Mouse (Mus musculus) layer of hippocampus, adult 9-10 months (tissue): Measurements from ENCODE around the gene Fhit.
"Not testable (repeated sequence)": the region's sequence is repeated elsewhere in the genome, so short reads cannot be mapped to it uniquely, and the experiment has no call there.

Experiments
- DNase-seq: peaks from one replicate; pipeline ENCODE4 v3.0.0; 2022; ENCODE audit warnings: low spot score

Fhit gene

DNA sequence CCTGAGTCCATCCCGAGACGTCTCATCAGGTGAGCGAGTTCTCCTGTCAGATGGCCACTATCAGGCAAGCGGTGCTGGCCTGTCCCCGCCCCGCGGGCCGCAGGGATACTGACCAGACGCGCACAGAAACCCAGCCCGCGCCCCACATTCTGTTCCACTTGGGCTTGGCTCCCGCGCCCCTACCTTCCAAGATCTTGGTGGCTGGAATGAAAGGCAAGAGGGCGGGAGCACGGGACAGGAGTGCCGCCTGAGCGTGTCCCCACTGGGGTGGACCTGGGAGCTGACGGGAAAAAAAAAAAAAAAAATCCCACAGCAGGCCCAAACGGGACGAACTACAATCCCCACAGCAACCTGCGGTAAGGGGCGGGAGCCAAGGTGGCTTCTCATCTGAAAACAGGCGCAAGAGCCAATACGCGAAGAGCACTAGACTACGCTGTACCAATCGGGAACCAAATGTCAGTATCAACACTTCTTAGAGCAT is at the start of gene Fhit:
Gene Fhit, minus strand, starts transcription at position 285 of the 481 bp plus-strand sequence.
- DNase-seq: peak; percentile 83

DNA sequence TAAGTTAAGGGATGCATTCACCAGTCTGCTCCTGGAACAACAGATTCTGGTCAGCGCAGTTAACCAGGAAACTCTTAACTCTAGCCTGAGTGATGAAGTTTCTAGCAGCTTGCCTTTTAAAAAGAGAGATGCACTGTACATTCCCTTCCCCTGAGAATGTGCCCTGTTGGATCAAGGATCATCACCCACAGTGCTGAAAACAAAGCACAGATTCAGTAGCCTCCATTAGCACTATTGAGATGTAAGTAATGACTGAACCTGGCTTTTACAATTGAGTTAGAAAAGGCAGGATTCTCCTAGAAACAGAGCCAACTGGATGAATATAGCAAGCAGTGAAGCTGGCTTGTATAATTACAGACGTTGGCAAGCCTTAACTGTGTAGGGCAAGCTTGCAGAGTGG is 45.0 kb upstream of the Fhit start:
- no peak for DNase-seq

DNA sequence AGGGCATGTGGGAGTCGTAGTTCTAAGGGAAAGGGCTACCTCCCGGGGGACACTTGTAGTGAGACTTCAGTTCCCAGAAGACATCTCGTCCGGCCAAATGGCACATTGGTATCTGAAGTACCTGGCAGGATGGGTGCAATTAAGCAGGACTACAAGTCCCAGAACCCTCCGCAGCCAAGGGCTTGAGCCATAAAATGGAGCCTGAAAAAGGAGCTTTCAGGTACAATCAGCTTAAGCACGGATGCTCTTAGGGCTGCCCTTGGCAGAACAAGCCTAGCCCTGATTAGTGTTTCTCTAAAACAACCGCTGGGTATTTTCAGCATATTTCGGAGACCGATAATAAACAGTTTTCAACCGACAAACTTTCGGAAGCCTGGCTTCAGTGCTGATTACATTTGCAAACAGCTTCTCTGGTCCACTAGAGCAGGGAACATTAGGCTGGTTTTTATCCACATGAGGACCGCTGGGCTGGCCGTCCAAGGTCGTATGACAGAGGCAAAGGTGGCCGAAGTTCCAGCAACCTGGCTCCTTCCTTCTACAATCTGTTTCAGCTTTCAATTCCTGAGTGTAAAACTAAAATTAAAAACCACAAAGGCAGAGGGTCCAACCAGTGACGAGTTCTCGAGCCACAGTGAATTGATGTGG is 907 bp downstream of the Fhit start:
- peak; percentile 57 for DNase-seq

DNA sequence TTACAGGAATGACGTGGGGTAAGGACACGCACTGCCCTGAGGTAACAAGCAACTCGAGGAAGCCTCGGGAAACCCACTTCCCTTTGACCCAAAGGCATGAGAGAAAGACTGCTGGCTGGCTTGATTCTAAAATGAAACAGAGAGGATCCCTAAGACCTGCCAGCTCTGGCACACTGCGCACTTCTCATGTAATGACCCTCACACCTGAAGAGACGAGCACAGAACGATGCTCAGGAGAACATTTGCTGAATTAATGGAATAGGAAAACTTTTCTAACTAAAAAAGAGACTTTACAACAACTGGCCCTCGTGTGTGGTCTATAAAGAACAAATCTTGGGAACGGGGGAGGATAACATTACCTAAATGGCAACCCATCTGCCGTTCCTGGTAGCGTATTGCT is 2.2 kb downstream of the Fhit start:
- no peak for DNase-seq

DNA sequence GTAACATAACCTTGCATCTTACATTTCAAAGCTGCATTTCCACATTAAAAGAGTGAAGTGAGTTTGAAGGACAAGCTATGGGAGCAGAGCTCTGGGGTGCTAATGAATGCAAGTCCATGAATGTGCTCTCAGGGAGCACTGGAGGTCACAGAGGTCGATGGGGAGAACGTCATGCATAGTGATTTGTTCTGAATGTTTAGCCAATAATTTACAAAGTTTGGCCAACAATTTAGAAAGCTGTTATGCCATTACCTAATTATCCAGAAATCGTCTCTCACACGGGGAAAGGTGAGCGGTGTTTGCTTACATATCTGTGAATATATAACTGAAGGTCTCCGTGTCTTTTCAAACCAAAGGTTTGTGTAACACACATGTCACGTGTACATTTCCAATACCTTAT is 2.8 kb downstream of the Fhit start:
- no peak for DNase-seq

DNA sequence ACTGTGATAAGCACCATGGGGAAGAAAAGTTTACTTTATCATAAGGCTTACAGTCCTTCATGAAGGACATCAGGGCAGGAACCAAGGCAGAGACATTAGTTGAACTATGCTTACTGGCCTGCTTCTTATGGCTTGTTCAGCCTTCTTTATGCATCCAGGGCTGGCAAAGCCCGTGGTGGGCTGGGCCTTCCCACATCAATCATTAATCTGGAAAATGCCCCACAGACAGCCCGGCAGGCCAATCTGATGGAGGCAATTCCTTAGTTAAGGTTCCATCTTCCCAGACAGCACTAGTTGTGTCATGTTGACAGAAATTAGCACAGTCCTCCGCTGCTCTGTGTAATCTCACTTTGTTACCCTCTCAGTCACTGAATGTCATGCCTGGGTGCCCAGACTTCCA is 4.1 kb downstream of the Fhit start:
- no peak for DNase-seq

DNA sequence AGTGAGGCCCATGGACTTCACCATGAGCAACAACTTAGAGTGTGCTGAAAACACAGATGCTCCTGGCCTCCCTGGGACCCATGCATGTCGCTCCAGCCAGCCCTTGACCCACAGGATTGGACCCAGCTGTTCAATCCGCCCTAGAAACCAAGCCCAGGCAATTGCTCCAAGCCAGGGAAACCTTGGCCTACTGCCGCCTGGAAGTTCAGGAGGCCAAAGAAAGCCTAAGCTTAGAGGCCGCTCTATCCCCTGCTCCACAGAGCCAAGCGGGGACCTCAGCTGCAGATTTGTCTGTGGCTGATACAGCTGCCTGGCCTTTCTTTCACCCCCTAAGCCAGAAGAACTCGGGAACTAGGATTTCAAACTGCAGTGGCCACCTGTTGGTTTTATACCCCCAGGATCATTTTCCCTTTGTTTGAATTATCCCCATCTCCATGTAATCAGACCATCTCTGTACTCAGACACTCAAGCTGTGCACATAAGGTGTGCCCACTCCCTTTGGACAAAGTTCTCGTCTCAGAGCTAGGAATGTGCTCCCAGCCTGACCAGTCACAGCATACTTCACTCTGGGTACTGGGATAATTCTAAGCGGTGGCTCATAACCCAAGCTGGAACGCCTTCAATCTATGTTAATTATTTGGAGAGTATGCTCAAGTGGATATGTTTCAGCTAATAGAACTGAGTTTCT is 10.1 kb downstream of the Fhit start:
- DNase-seq: no peak

DNA sequence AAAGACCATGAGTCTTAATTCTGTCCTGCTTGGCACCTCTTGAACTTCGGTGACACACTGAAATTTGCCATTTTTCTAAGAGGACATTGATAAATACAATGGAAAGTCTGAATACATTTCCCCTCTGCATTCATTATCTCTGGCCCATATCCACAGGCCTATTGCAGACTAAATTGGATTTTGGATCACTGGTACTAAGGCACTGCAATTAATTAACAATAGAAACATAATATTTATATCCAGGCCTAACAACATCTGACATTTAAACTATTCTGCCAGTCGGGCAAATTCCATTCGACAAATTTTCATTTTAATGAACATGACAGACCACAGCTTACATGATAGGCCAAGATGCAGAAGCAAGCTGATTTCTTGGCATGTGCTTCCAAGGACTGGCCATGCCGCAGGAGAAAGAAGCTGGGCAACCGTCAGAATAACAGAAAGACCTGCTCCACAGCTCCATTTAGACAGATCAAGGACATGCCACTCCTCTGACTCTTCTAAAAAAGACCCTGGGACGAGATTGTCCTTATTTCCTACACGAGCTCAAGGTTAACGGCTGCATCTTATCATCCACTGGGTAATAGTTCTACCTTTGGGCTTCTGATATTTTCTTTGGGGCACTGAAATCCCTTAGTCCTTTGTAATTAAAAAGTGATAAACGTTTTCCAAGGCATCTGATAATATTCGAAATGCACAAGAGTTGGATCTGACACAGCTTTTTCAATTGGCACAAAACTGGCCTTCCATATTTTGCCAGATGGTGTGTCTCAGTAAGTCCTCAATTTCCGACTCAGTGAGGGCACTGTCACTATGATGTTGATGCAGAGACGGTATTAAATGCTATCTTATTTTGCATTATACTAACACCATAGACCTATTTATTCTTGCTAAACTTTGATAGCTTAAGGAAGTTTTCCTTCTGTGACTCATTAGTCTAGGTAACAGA is 27.8 kb downstream of the Fhit start:
- no peak for DNase-seq

DNA sequence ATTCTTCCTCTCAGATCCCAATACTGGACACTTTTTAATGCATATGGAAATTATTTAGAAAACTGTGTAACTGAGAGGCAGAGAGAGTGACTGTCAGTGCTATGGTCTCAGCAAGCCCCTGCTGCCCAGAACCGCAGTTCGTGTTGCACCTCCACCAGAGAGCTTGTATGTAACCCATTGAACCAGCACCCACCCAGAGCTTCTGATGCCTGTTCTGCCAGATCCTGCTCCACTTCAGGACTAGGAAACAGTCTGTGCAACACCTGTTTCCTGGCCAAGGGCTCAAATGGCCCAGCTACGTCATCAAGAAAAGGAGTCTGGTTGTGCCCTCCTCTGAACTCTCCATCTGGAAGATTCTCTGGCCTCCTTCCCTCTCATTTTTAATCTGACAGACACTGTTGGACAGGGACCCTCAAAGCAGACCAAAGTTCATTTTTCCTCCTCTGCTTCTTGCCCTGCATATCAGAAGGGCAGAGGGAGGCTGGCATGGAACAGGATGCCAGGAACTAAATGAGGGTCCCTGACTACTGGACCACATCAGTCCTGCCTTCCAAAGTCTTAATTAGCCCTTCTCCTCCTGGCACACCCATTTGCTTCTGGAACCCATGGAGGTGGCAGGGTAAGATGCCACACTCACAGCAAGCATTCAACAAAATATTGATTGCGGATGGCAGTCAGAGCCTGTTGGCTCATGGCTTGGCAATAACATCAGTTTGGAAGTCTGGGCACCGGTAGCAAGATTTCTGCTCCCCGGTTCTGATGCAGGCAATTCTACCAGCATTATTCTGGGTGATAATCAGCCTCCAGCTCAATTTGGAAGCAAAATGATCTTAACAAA is 29.0 kb downstream of the Fhit start:
- no peak for DNase-seq

DNA sequence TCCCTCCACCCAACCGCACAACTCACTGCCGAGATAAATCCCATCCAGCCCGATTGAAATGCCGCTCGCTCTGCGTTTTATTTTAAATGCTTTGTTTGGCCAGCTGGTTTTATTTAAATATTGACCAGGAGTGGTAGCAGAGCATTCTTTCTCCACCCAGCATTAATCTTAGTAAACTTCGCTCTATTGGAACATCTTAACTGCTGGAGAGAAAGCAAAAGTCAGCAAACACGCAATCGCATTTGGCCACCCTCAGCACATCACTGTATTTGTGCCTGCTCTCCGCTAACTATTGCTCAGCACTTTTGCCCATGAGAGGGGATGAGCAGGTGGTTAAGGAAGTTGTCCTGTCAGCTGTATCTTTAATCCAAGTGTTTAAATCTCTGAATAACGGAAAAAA is 36.7 kb downstream of the Fhit start:
- no peak for DNase-seq

DNA sequence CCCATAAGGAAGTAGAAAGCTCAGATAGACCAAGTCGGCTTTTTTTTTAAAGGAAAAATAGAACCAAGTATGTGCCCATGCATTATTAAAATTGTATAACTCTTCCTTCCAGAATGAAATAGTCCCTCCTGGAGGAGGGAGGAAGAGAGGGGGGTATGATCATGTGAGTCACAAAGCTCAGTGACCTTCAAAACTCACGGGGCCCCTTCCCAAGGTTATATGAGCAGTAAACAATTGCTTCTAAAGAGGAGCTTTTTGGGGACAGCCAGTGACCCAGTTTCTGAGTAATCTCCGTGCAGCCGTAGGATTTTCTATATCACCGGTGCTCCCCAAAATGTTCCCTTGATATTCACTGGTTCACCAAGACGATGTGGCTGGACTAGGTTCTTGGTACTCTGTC is 42.8 kb downstream of the Fhit start:
- DNase-seq: no peak

DNA sequence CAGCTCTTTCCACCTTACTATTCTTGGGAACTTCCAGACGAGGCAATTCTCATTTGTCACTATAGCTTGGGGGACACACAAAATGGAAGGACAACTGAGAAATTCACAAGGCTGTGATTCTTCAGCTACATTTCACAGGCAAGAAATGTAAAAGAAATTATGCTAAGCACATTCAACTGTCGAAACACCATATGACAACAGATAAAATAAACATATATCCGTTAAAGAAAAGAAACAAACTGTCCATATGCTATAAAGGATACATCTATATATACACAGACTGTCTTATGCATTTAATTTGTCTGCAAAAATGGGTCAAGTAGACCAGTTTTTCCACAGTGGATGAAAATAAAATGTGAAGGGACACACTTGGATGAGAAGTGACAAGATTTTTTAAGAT is 76.2 kb downstream of the Fhit start:
- DNase-seq: no peak

DNA sequence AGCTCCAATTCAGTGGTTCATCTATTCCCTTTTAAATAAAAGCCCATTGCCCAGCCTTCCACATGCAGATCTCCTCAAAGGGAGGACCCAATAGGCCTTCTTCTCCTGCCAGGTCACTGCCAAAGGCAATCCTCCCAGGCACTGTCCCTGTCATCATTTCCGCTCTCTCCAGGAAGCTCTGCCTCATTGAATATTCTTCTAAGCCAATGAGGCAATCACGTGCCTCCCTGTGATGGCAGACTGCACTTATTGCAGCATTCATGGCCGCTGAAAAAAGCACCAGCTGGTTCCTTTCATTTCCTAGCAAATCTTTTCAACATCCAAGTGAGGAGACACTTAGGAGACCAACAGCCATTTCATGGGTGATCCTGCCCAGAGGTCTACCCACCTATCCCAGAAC is 77.9 kb downstream of the Fhit start:
- no peak for DNase-seq

DNA sequence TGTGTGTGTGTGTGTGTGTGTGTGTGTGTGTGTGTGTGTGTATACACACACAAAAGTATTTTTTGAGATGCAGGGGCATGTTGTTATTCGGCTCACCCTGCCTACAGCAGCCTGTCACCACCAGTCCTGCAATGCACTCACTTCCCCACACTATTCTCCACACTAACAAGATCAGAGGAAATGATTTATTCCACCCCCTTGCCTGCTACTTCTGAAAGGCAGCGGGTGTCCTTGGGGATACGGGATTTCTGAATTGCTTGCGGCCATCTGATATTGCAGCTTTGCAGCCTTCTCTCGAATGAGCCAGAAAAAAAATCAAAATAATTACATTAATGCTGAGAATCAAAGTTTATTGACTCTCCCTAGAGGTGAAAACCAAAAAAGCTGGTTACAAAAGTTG is 78.4 kb downstream of the Fhit start:
- no peak for DNase-seq

DNA sequence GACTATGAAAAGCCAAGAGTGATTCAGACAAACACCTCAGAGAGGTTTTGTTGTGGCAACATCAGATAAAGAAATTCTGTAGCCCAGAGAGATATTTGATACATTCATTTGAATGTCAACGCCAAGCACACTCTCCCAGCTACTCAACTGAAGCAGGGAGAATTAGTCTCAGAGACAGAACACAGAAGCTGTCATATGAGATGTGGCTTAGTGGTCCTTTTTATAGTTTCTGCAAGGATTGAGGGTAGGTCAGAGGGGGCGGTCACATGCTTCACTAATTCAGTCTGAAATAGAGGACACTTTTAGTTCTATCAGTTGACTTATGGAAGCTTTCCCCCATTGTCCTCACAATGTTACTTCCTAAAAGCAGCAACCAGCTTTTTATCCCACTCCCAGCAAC is 98.2 kb downstream of the Fhit start:
- DNase-seq: no peak

DNA sequence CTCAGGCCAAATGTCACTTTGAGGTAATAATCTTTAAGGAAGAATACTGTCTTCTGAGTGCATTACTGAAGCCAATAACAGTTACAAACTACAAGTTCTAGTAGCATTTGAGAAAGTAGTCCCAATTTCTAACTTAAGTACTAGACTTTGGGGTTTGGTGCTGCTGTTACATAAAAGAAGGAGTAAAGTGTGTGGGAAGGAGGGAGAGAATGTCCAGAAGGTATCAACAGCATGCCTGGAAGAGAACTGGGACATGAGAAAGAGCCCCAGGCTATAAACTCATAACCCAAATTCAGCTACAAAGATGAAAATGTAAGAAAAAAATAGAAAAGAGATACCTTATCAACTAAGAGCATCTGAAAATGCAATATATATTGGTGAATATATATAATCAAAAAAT is 101.6 kb downstream of the Fhit start:
- DNase-seq: no peak

DNA sequence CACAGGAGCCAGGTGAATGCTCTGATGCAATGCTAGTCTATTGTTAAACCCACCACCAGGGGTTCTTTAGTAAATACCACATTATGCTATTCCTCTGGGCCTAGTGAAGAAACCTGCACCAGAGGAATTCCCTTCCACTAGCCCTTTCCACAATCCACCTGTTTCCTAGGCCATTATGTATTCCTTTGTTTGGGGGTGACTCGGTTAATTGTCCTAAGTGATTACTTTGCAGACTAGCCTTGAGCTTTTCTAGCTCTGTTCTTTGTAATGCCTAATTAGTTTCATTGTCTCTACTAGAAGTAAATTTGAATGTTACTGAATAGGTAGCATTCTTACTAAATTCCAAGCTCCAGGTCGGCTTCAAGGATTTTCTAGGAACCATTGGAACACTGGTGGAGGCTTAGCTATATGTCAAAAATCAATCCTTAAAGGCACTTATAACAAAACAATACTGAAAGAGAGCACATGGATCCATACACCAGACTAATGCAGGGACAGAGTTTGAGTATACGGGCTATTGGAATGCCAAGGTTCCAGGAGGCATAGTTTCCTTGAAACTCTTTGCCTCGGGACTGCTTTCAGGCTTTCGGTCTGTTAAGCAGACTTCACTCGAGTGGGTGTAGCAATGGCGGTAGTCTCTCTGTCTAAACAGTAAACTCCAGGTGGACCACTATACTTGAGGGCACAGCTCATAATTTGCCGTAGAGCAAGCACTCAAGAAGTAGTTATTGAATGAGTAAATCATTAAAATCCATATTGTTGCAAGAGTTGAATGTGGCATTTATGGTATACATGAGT is 122.1 kb downstream of the Fhit start:
- DNase-seq: not testable (repeated sequence)

DNA sequence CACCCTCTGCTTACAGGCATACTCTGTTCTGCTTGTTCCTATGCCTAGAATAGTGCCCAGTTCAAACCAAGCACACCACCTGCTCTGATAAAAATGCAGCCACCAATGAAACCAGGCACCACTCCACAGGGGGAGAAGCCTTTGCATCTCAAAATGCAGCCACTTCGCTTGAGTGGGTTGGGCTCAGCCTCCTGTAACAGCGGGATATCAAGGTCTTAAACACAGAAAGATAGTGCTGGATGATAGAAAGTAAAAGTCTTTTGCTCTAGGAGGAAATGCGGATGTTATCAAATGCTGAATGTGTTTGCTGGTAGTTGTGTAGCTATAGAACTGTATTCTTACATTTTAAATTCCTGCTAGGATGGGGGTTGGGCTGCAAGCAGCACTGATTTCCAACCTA is 140.4 kb downstream of the Fhit start:
- DNase-seq: no peak

DNA sequence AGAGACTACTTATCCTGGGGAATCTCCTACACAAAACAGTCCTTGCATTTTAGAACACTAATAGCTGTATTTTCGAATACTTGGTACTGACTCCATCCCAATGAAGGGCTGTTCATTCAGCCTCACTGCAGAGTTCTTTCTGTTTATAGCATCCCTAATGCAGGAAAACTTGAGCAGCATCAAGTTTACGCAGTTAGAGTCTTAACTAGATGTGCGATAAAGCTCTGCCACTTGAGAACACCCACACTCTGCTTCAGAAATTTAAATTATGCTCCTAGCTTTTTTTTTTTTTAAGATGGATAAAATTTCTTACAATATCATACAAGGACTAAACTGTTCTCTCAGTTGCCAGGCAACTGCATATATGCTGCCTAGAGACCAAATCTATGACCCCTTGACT is 183.2 kb downstream of the Fhit start:
- no peak for DNase-seq

DNA sequence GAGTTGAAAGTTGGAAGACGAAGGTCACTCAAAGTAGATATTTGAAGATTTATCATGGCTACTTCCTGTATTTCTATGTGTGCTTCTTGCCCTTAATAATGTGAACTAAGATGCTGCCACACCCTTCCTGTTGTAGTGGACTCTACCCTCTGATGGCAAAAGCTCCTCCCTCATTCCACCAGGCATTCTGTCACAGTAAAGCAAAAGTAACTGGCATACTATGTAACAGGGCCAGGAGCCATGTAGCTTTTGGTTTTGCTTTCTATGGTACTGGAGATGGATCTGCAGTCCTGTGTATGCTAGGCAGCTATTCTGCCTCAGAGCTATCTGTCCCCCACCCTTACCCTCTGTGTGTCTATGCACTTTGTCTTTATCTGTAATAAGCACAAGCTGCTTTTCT is 220.2 kb downstream of the Fhit start:
- DNase-seq: no peak

DNA sequence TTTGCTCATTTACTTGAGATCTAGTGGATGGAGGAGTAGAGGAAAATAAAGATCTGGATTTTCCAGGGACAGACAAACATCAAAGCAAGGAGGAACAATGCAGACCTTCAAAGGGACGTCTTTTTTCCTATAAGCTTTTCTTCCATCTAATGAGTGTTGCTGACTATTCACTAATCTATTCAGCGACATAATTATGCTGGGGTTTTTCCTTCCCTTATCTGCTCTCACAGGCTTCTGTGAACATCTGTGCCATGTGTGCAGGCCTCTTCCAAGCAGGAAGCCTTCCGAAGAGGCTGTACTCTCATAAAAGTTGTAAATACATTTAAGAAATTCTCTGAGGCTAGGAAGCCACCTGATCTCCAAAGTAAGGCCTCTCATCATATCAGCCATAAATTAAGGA is 228.2 kb downstream of the Fhit start:
- no peak for DNase-seq
